Mouse (Mus musculus) lung, embryonic 15.5 days (tissue): ENCODE data around the gene Nrde2. TPM values are rescaled to one million over a fixed set of nuclear protein-coding genes. Genes with fewer than 3 reads are reported as not detected.

Experiments
- ATAC-seq: fragments of 200-750 bp; cut with Nextera tagmentation; 2 replicates; pipeline ENCODE4 v1.8.0; 2017; ENCODE audit warnings: moderate number of reproducible peaks, borderline replicate concordance; ENCODE audit not compliant: low FRiP score, low TSS enrichment; ENCODE audit errors: extremely low read depth
- H3K27ac ChIP-seq: fragments of 300-500 bp; sonication (generic); 2 replicates; pipeline ENCODE4 v1.5.1; 2015; ENCODE audit warnings: moderate library complexity, mild to moderate bottlenecking, inconsistent platforms
- H3K27me3 ChIP-seq: fragments of 300-500 bp; sonication (generic); 2 replicates; pipeline ENCODE4 v1.6.1; 2015; ENCODE audit warnings: inconsistent platforms
- H3K36me3 ChIP-seq: fragments of 300-500 bp; sonication (generic); 2 replicates; pipeline ENCODE4 v1.6.1; 2015; ENCODE audit warnings: inconsistent platforms
- H3K4me1 ChIP-seq: fragments of 300-500 bp; sonication (generic); 2 replicates; pipeline ENCODE4 v1.6.1; 2015; ENCODE audit warnings: inconsistent platforms
- H3K4me2 ChIP-seq: fragments of 300-500 bp; sonication (generic); 2 replicates; pipeline ENCODE4 v1.6.1; 2015; ENCODE audit warnings: inconsistent platforms, mild to moderate bottlenecking, moderate library complexity
- H3K4me3 ChIP-seq: fragments of 300-500 bp; sonication (generic); 2 replicates; pipeline ENCODE4 v1.5.1; 2015; ENCODE audit warnings: mild to moderate bottlenecking, inconsistent platforms
- H3K9ac ChIP-seq: fragments of 300-500 bp; sonication (generic); 2 replicates; pipeline ENCODE4 v1.6.1; 2015; ENCODE audit warnings: inconsistent platforms
- H3K9me3 ChIP-seq: fragments of 300-500 bp; sonication (generic); 2 replicates; pipeline ENCODE4 v1.6.1; 2016; ENCODE audit warnings: inconsistent platforms
- WGBS: fragments of 180-500 bp; shearing (Covaris S2); methylation state at CpG from one replicate; pipeline ENCODE4 v1.1.7; 2015; 5-methylcytosine and 5-hydroxymethylcytosine counted together
- polyA plus RNA-seq: library from polyadenylated mRNA; unstranded; fragments of >200 nt; fragmentation: Nextera tagmentation; extraction: Ambion mirVana; gene quantifications from 2 replicates; pipeline ENCODE4 v1.2.1, GENCODE M21; 2015

Gene Nrde2
- polyA plus RNA-seq, 1 experiment from 2014 or later = 13.2 TPM

DNA sequence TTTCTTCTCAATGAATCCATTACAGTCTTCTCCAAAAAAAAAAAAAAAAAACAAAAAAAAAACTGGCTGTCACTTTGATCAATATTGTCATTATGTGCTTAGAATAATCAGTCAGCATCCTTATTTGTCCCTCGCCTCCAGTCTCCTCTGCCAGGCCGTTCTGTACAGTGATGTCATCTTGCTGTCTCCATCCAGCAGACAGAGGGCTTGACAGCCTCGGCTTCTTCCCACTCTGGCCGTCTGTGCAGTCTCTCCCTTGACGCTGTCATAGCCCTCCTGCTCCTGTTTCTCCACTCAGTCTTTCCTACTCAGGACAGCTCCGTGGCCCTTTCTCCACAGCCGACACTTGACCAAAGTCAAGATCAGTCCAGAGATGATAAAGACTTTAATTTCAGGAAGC is 13.0 kb upstream of the Nrde2 start:
- Histone ChIP-seq H3K36me3 (no peaks in the 10 kb centered on the region), H3K9me3 (no peaks in the 10 kb centered on the region), H3K27ac (no peak overlapping the region), H3K27me3 (no peaks in the 10 kb centered on the region), H3K4me3 (no peak overlapping the region), H3K4me2 (no peak overlapping the region), H3K9ac (no peak overlapping the region), H3K4me1 (peaks cover 10% of the 10 kb centered on the region)
- no peak for ATAC-seq
- 51% methylated on average over 7 of the region's 7 CpGs for WGBS

DNA sequence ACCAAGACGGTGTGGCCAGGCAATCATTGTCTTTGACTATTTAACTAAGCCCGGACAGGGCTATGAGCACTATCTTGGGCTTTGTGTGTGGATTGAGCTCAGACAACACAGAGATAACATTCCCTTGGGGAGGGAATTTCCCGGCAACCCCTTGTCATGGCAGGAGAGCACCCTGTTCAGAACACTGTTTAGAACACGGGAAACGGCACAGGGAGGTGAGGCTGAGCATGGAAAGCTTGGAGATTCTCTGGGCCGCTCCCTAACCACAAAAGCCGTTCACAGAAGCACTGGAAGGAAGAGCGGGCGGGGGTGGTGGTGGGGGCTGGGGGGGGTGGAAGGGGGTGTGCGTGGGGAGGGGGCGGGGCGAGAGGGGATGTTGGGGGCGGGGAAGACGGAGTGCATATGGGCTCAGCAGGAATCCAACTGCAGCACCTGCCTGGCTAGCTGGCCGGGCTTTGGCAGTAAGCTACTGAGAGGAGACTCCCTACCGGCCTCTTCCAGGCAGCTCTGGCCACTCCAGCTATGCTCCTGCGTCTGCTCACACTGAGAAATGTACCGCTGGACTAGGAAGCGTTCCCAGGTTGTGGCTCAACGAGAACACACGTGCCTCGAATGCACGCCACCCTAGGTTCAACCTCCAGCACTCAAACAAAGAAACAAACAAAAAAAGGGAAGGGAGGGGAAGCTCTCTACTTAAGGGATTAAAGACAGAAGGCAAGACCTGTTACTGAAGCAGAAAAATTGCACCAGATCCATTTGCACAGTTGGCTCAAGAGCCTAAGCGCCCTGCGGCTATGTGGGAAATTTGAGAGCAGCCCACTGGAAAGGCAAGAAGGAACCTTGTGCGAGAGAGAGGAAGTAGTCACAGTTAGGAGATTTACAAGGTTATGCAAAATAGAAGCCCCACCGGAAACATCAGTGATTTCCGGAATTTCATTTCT is 8.7 kb upstream of the Nrde2 start:
- peak overlapping the region; percentile 22 for H3K4me3 ChIP-seq
- peak overlapping the region; percentile 59 for H3K4me2 ChIP-seq
- H3K9ac ChIP-seq = no peak overlapping the region
- H3K4me1 ChIP-seq = peaks cover 10% of the 10 kb centered on the region
- no peaks in the 10 kb centered on the region for H3K27me3 ChIP-seq
- ATAC-seq = peak; percentile 81; the same call in 1 of the 2 replicates
- WGBS = 11% methylated on average over 28 of the region's 28 CpGs
- no peaks in the 10 kb centered on the region for H3K9me3 ChIP-seq
- H3K36me3 ChIP-seq = no peaks in the 10 kb centered on the region
- H3K27ac ChIP-seq = peak overlapping the region; percentile 60

- peak overlapping the region; percentile 59 for H3K4me2 ChIP-seq
- no peaks in the 10 kb centered on the region for H3K36me3 ChIP-seq
- no peaks in the 10 kb centered on the region for H3K27me3 ChIP-seq
- no peak overlapping the region for H3K9ac ChIP-seq
- H3K4me3 ChIP-seq = no peak overlapping the region
- 71% methylated on average over 1 of the region's 1 CpGs for WGBS
- peaks cover 10% of the 10 kb centered on the region for H3K4me1 ChIP-seq
- no peak for ATAC-seq
- H3K9me3 ChIP-seq = no peaks in the 10 kb centered on the region
- no peak overlapping the region for H3K27ac ChIP-seq
Measured at GRCm38 (mm10) chr12:100167502-100167901, 8.0 kb upstream of the Nrde2 start.

DNA sequence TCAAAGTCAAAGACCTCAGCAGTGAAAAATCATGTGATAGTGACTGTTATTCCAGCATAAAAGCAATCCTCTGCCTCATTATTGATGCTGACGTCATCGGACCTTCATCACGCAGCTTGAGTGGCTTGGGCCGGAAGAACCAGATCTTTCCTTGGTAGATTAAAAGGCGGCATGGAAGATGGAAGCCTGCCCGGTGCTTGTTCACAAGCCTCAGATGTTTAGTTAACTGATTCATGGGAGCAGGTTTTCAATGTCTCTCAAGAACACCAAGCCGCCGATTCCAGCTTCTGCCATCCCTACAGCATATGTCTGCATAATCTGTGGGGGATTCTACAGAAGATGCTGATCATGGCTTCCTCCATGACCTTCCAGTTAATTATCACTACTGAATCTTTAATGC is 7.5 kb upstream of the Nrde2 start:
- H3K27me3 ChIP-seq = no peaks in the 10 kb centered on the region
- H3K4me2 ChIP-seq = no peak overlapping the region
- no peaks in the 10 kb centered on the region for H3K9me3 ChIP-seq
- H3K4me3 ChIP-seq = no peak overlapping the region
- H3K27ac ChIP-seq = no peak overlapping the region
- WGBS = 76% methylated on average over 8 of the region's 8 CpGs
- no peaks in the 10 kb centered on the region for H3K36me3 ChIP-seq
- peaks cover 10% of the 10 kb centered on the region for H3K4me1 ChIP-seq
- no peak for ATAC-seq
- H3K9ac ChIP-seq = no peak overlapping the region

DNA sequence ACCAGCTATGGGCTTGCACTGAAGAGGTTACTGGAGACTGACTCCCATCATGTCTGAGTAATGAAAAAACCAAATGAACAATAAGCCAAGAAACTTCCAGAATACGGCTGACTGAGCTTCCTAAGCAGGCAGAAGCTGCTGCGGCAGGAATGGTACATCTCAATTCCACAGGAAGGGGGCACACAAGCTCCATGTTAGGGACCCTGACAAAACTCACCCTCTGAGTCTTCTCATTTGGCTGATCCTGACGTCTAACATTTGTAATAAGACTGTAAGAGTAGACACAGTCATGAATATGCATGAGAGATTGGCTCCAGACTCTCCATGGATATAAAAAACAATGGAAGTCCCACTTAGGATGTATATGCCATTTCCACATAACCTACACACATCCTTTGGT is 6.7 kb upstream of the Nrde2 start:
- H3K27me3 ChIP-seq = no peaks in the 10 kb centered on the region
- H3K27ac ChIP-seq = no peak overlapping the region
- H3K9ac ChIP-seq = no peak overlapping the region
- H3K9me3 ChIP-seq = no peaks in the 10 kb centered on the region
- WGBS = 25% methylated on average over 3 of the region's 3 CpGs
- peaks cover 10% of the 10 kb centered on the region for H3K4me1 ChIP-seq
- H3K4me2 ChIP-seq = no peak overlapping the region
- ATAC-seq = no peak
- no peaks in the 10 kb centered on the region for H3K36me3 ChIP-seq
- no peak overlapping the region for H3K4me3 ChIP-seq

DNA sequence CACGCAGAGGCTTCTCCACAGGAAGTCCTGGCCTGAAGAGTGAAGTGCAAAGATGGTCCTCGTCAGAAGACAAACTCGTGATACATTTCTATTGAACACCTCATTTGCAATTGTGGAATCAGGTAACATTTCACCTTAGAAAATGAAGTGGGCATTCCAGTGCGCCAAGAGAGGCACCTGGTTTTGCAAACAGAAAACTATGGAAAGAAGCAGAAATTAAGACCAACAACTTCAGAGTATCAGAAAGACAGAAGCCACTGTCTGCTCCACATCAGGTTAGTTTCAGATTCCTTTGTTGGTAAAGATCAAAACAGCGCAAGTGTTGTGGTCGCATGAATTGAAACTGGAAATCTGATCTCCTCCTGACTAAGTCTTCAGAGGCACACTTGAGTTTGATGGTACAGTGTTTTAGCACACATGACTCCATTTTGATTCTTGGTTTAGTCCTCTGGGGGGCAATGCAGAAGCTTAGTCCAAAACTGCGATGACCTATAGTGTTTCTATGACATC is 5.6 kb upstream of the Nrde2 start:
- Histone ChIP-seq H3K4me2 (no peak overlapping the region), H3K9me3 (no peaks in the 10 kb centered on the region), H3K36me3 (no peaks in the 10 kb centered on the region), H3K27me3 (no peaks in the 10 kb centered on the region), H3K27ac (no peak overlapping the region), H3K4me1 (peaks cover 10% of the 10 kb centered on the region), H3K9ac (no peak overlapping the region), H3K4me3 (no peak overlapping the region)
- 63% methylated on average over 7 of the region's 7 CpGs for WGBS
- no peak for ATAC-seq

DNA sequence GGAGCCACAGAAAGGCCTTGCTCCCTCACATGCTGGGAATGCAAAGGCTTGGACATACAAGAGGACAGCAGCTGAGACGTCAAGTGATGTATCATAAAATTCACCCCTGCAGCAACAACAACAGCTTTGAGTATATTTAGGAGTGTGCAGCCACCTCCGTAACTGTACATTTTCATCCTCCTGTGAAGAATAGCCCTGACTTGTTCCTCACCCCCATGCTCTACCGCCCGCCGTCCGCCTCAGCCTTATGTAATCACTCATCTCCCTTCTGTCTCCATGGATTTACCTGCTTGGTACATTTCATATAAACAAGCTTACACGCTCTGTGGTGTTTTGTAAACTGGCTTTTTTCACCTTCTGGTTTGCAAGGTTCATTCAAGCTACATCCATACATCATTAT is 7.0 kb downstream of the Nrde2 start:
- Histone ChIP-seq H3K27ac (no peak overlapping the region), H3K9ac (no peak overlapping the region), H3K4me1 (no peaks in the 10 kb centered on the region), H3K4me3 (no peak overlapping the region), H3K27me3 (no peaks in the 10 kb centered on the region), H3K36me3 (peaks cover 36% of the 10 kb centered on the region), H3K4me2 (no peak overlapping the region), H3K9me3 (no peaks in the 10 kb centered on the region)
- no peak for ATAC-seq
- 89% methylated on average over 7 of the region's 7 CpGs for WGBS

- no peak overlapping the region for H3K9ac ChIP-seq
- H3K4me1 ChIP-seq = no peaks in the 10 kb centered on the region
- peak; percentile 48; the same call in 1 of the 2 replicates for ATAC-seq
- no peak overlapping the region for H3K4me2 ChIP-seq
- no peak overlapping the region for H3K27ac ChIP-seq
- no peaks in the 10 kb centered on the region for H3K27me3 ChIP-seq
- 70% methylated on average over 5 of the region's 5 CpGs for WGBS
- H3K36me3 ChIP-seq = peaks cover 90% of the 10 kb centered on the region
- H3K9me3 ChIP-seq = no peaks in the 10 kb centered on the region
- H3K4me3 ChIP-seq = no peak overlapping the region
Measured at GRCm38 (mm10) chr12:100144269-100144668, 15.2 kb downstream of the Nrde2 start.

DNA sequence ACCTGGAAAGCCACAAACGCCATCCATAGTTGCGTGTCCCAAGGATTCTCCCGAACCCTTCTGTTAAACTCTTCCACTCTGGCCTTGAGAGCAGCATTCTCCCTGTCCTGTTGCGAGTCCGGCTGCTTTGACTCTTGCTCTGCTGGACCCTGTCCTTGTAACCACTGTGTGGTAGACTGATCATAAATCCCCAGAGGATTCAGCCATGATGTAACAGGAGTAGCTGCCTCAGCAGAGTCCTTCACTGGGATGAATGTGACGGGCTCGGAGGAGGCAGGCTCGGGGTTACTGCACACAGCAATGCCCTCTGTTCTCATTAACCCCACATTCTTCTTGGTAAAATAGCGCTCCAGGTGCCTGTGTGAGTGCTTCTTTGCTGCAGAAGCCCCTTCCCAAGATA is 15.7 kb downstream of the Nrde2 start:
- Histone ChIP-seq H3K4me1 (no peaks in the 10 kb centered on the region), H3K27me3 (no peaks in the 10 kb centered on the region), H3K27ac (no peak overlapping the region), H3K36me3 (peaks cover 90% of the 10 kb centered on the region), H3K4me3 (no peak overlapping the region), H3K4me2 (no peak overlapping the region), H3K9me3 (no peaks in the 10 kb centered on the region), H3K9ac (no peak overlapping the region)
- 90% methylated on average over 9 of the region's 9 CpGs for WGBS
- peak; percentile 29; the same call in 1 of the 2 replicates for ATAC-seq

DNA sequence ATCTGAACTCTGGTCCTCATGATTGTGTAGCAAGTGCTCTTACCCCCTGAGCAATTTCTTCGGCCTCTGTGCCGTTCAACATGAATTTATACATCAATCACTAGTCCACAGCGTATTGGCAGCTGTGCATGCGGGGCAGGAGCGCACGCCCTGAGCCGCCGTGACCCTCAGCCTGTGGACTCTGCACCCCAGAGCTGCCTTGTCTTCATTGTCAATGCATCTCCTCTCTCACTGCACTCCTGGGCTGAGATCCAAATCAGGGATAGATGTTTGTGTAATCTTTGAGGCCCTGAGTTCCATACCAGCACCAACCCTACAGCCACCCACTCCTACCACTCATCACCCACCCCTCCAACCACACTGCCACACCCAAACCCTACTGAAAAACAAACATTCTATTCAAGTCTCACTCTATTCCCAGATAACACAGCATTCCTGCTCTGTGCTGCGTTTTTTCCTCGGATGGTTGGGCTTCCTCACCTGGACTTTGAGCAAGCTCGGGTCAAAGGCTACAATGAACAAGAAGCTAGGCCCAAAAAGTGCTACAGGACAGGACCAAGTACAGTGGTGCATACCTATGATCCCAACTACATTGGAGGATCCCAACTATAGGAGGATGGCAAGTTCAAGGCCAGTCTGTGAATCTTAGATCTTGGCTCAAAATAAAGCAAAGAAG is 16.5 kb downstream of the Nrde2 start:
- H3K4me3 ChIP-seq = no peak overlapping the region

DNA sequence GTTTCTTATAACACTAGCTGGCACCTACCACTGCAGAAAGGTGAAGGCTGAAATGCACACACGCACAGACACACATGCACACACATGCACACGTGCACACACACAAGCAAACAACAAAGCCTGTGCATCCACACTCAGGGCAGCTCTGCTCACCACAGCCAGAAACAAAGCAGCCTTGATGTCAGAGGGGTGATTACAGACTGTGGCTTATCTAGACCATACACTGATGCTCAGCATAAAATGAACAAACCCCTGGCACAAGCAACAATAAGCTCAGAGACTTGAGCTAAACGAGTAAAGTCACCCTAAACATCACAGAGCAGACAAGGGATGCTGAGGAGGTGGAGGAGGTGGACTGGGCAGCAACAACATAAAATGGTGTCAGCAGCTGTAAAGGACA is 24.3 kb downstream of the Nrde2 start:
- ATAC-seq = no peak
- Histone ChIP-seq H3K36me3 (peaks cover 73% of the 10 kb centered on the region), H3K9me3 (no peaks in the 10 kb centered on the region), H3K4me2 (no peak overlapping the region), H3K4me1 (no peaks in the 10 kb centered on the region), H3K9ac (no peak overlapping the region), H3K27me3 (no peaks in the 10 kb centered on the region), H3K4me3 (no peak overlapping the region), H3K27ac (no peak overlapping the region)
- WGBS = 81% methylated on average over 3 of the region's 3 CpGs

More for the DNA sequence above, 16.5 kb downstream of the Nrde2 start:
- Histone ChIP-seq H3K4me2 (no peak overlapping the region), H3K27me3 (no peaks in the 10 kb centered on the region), H3K36me3 (peaks cover 91% of the 10 kb centered on the region), H3K9me3 (no peaks in the 10 kb centered on the region), H3K4me1 (no peaks in the 10 kb centered on the region), H3K9ac (no peak overlapping the region), H3K27ac (no peak overlapping the region)
- 78% methylated on average over 11 of the region's 11 CpGs for WGBS
- no peak for ATAC-seq

DNA sequence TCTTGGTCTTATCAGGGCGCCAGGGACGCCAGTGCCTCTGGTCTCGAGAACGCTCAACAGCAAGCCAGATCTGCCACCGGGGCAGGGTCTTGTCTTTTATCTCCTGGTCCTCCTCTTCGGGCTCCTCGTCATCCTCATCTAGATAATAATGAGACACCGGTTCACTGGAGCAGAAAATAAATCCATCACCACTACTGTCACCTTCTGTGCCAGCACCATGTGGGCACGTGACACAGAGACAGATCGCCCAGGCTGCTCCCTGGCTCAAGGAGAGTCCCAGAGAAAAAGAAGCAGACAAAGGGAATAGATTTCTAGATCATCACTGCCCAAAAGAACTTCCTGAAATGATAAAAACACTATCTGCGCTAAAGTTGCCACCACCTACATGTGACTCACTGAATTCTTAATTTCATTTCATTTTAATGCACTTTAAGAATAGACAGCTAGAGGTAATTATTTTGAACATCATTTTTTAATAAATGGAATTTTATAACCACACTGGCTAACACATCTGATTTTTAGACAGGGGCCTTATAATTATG is 25.0 kb downstream of the Nrde2 start:
- 81% methylated on average over 11 of the region's 11 CpGs for WGBS
- ATAC-seq = no peak
- H3K27ac ChIP-seq = no peak overlapping the region
- peaks cover 74% of the 10 kb centered on the region for H3K36me3 ChIP-seq
- H3K9me3 ChIP-seq = no peaks in the 10 kb centered on the region
- H3K4me1 ChIP-seq = peaks cover under 1% of the 10 kb centered on the region; the same call in 1 of the 2 replicates
- no peak overlapping the region for H3K9ac ChIP-seq
- no peaks in the 10 kb centered on the region for H3K27me3 ChIP-seq
- H3K4me3 ChIP-seq = no peak overlapping the region
- no peak overlapping the region for H3K4me2 ChIP-seq
